Mouse (Mus musculus): ENCODE results near the gene Limk2. TPM values are rescaled to one million over a fixed set of nuclear protein-coding genes. Genes with fewer than 3 reads are reported as not detected.

The Limk2 gene
- polyA plus RNA-seq, 1 experiment: 78.9 TPM

DNA sequence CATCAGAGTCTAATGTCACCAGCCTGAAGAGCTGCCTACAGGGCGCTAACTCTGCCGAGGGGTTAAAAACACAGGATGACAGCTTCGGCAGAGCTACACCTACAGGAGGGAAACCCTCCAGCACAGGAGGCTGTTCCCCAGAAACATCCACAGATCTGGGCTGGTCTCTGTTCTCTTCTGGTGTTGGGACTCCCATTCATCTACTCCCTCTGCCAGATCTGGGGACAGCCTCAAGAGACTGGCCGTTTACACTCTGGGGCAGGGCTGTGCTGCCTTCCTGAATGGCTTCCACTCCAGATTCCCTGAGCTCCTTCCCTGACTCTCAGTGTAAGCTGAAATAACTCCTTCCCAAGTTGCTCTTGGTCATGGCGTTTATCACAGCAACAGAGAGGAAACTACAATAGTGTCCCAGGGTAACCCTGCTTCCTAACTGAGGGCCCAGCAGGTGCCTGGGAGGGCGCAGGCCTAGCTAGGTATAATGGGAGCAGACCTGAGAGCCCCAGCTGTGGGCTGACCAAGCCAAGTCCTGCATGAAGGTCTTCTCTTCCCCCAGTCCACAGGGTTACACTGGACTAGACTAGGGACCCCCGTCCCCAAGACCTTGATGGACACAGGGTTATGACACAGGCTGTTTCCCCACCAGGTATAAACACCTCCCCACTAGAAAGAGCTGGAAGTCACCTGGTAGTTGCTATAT lies 37.2 kb downstream of the Limk2 start:
- no peak for DNase-seq (ENCODE audit: low spot score)

DNA sequence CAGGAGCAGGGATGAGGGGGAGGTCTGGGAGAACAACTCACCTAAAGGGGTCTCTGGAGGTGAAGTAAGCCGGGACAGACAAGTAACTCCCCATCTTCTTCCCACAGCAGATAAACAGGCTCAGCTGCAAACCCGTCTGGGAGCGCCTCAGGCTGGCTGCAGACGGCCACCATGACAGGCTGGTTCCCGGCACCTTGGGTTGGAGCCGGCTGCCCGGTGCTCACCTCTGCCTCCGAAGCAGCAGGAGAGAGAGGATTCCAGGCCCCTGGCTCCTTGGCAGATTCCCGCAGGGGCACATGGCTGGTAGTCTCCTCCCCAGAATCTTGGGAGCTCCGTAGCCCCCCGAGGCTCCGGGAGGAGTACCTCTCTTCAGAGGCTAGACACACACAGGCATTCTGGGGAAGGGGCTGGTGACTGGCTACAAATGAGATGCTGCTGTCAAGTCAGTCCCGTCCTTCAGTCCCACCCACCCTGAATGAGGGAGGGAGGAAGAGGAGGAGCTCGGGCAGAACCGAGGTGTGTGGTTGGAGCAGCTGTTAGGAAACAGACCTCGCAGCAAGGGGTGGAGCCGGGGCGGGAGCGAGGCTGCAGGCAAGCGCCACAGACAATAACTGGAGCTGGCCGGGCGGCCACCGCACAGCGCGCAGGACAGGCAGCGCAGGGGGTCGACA lies 37.9 kb downstream of the Limk2 start:
- peak; percentile 47 for DNase-seq (ENCODE audit: low spot score)

DNA sequence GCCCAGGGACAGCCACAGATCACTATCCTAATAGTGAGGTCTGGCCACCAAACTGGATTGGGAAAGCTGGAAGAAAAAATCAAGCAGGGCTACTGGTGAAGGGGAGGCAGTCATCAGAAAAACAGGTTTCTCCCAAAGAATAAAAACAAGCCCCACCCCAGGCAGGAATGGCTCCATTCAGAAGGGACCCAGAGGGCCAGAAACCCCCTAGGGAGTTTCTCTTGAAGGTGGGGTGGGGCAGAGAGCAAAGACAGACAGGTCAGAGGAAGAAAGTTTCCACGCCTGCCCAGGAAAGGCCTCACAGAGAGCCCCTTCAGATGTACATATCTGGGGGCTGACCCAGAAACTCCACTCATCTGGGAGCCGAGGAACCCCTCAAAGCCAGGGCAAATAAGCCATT lies 38.8 kb downstream of the Limk2 start:
- no peak for DNase-seq (ENCODE audit: low spot score)

GRCm38 (mm10) chr11:3369449-3369848 lies 39.5 kb downstream of the Limk2 start:
- DNase-seq (ENCODE audit: low spot score): no peak

- DNase-seq (ENCODE audit: low spot score): no peak
Measured at GRCm38 (mm10) chr11:3368983-3369382, 40.0 kb downstream of the Limk2 start.

DNA sequence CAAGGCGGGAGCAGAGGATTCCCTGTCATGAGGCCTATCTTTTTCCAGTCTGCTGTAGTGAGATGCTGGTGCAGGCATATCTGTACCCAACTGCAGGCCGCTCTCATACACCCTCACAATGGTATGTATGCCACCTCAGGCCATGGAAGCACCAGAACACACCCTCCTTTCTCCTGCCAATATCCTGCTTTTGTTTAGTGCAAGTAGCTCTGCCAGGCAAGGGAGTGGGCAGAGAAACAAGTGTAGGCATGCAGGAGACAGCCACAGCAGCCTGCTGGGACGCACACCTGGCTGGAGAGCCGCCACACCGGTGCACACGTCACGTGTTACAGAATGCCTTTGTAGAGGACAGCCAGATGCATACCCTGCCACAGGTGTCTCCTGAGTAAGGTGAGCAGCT lies 42.6 kb downstream of the Limk2 start:
- DNase-seq (ENCODE audit: low spot score): no peak

GRCm38 (mm10) chr11:3362854-3363253 lies 46.1 kb downstream of the Limk2 start:
- DNase-seq (ENCODE audit: low spot score): no peak

DNA sequence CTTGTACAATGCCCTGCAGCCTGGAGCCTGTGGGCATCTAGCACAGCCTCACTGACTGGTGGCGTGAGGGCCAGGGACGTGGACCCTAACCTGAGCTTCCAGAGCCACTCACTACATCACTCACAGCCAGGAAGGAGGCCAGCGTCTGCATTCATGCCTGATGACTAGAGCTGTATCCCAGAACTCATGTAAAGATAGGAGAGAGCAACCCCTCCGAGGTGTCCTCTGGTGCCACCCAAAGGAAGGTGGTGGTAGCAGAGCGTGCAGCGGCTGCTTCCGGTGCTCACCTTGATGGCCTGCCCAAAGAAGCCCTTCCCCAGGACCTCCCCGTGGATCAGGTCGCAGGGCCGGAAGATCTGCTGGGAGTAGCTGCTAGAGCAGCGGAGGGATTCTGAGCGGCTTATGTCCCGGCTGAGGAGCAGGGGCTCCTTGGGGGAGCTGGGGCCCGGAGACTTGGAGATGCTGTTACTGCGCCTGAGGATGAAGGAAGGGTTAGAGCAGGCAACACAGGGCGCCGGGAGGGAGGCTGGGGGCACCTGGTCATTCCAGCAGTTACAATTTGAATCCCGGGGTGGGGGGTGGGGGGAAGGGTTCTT lies 55.9 kb downstream of the Limk2 start:
- DNase-seq (ENCODE audit: low spot score): no peak

DNA sequence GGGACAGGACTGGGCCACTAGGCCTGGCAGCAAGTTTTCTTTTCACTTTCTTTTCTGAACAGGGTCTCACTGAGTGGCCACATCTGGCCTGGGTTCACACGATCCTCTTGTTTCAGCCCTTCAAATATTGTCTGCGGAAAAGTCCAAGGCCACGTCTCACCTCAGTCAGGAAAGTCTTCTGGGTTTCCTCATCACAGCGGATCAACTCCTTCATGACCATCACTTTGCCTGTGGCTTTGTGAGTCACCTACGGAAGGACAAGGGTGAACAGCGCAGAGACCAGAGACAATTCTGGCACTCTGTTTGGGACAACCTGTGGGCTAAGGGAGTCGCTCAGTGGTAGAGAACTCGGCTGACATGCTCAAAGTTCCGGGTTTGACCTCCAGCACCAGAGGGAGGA lies 56.9 kb downstream of the Limk2 start:
- no peak for DNase-seq (ENCODE audit: low spot score)

DNA sequence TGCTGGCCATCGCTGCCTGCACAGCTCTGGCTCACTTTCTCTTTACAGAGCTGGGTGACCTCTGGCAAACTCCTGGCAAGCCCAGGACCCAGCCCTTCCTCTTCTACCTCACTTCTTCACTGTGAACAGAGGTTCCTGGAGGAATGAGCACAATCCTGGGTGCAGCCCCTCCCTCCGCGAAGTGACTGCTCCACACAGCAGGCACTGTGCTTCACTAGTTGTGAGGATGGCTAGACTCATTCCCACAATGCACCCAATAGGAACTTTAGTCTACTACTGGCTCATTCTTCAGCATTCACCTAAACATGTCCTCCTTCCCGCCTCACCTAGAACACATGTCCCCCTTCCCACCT lies 59.7 kb downstream of the Limk2 start:
- no peak for DNase-seq (ENCODE audit: low spot score)

DNA sequence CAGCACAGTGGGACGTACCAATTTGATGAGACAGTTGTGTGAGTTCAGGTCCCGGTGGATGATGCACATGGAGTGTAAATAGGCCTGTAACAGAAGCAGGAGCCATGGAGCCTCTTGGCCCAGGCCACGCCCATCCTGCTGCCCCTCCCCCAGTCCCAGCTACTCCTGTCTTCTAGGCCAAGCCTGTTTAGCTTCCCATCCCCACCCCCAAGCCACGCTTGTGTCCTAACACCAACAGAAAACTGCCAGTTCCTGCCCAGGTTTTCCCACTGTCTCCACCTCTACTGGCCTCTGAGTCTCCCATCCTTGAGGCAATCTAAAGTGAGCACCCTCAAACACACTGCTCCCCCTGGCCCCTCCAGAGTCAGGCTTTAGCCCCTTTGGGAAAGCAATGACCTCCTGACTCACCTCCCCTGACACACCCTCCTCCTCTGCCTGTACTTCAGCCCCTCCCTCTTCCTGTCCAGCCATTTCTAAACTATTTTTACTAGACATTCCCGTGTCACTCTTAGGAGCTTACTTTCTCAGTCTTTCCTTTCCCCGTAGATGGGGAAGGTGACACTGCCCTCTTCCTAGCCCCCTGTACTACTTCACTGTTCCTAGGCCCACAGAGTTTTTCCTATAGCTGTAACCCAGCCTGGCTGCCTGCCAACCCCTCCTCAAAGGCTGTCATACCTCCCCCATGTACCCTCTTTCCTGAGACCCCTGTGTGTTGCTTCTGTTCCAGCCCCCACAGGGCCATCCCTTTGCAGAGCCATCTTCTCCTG lies 60.2 kb downstream of the Limk2 start:
- no peak for DNase-seq (ENCODE audit: low spot score)

DNA sequence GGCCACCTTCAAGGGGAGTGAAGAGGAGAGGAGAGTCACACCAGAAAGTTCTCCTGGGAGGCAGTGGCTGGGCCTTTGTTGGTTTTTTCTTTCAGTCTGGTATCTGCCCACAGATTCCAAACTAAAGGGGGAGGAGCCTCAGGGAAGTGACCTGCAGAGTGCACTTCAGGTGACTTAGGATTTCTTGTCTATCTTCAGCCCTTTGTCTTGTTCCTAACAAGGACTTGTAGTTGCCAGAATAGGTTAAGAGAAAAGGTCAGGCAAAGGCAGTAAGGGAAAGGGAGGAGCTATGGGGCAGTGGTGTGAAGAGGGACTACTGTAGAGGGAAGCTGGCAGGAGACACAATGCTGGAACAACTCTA lies 61.2 kb downstream of the Limk2 start:
- no peak for DNase-seq (ENCODE audit: low spot score)

DNA sequence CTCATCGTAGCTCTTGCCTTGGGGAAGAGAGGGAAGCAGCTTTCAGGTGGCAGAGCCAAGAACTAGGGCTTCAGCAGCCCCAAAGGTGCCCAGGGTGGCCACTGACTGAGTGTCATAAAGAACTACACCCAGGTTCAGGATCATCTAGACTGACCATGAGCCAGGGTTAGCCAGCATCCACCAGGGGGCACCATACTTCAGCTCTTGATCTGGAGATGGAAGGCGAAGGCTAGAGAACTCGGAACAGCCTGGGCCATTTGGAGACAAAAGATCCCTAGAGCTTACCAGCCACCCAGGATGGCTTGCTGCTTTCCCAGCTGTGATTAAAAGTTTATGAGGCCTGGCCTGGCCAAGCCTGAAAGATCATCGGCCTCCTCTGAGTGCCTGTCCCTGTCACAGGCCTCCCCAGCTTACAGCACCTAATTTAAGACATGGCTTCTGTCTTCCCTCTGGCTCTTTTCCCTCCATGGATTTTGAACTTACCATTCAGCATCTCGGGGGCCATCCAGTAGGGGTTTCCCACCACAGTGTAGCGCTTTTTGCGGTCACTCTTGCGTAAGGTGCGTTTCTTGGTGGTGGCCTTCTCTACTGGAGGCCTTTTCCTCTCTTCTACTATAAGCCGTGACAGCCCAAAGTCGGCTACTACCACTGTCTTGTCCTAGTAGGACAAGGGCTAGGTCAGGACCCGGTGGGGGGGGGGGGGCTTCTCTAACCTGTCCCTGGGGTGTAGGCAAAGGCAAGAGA lies 61.7 kb downstream of the Limk2 start:
- DNase-seq (ENCODE audit: low spot score): no peak

DNA sequence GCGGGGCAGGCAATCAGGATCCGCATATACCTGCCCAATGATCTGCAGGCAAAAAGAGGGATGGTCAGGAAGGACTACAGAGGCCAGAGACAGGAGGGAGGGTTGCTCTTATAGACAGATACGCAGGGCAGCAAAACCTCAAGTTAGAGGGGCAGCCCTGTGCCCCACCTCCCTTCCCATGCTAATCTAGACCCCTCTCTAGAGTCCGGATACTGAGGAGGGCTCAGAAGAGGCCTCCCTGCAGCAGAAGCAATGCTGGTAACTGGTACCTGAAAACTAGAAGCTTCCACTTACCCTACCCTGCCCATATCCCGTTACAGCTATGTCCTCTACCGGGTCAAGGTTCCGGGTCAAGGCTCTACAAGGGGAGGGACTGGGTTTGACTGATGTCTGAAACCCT lies 62.6 kb downstream of the Limk2 start:
- no peak for DNase-seq (ENCODE audit: low spot score)

DNA sequence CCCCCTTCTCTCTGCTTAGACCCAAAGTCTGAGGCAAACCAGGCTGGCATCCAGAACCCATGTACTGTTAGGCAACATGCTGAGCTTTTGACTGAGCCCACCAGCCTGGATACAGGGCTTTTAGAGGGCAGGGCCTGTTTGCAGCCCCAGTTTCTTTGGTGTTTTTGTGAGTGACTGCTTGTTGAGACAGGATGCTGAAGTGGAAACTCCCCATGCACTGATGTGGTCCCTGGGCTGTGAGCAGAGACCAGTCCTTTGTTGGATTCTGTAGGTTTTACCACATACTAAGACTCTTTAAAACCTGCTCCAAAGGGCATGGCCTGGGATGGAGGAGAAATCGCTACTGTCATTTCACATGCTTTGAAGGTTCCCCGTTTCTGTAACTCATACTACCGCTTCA lies 64.1 kb downstream of the Limk2 start:
- no peak for DNase-seq (ENCODE audit: low spot score)

DNA sequence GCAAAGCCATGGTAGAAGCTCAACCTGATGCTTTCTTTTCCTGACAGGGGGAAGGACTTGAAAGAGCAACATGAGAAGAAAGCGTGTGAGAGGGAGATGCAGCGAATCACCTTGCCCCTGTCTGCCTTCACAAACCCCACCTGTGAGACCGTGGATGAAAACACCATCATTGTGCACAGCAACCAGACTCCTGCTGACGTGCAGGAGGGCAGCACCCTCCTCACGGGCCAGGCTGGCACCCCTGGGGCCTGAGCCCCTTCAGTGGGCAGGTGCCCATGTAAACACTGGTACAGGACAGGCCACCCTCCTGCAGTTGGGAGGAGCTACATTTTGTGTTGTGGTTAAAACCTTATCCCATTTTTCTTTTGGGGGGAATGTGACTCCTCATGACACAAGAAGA lies 67.5 kb downstream of the Limk2 start:
- DNase-seq (ENCODE audit: low spot score): no peak

DNA sequence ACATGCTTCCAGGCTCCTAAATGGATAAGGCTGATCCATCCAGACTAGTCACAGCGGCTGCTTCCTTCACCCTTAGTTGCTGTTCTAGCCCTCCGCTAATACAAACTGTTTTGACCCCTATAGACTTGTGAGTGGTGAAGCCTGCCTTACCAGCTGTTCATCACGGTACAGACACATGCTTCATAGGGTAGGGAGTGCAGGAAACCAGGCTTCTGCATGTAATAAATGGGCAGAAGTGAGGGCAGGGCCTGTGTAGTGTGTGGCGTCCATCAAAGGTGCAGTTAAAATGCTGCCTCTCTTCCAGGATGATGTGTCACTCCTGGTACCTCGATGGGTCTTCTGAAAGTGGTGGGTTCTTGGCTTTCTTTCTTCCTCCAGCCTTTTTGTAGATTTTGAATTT lies 71.0 kb downstream of the Limk2 start:
- no peak for DNase-seq (ENCODE audit: low spot score)

DNA sequence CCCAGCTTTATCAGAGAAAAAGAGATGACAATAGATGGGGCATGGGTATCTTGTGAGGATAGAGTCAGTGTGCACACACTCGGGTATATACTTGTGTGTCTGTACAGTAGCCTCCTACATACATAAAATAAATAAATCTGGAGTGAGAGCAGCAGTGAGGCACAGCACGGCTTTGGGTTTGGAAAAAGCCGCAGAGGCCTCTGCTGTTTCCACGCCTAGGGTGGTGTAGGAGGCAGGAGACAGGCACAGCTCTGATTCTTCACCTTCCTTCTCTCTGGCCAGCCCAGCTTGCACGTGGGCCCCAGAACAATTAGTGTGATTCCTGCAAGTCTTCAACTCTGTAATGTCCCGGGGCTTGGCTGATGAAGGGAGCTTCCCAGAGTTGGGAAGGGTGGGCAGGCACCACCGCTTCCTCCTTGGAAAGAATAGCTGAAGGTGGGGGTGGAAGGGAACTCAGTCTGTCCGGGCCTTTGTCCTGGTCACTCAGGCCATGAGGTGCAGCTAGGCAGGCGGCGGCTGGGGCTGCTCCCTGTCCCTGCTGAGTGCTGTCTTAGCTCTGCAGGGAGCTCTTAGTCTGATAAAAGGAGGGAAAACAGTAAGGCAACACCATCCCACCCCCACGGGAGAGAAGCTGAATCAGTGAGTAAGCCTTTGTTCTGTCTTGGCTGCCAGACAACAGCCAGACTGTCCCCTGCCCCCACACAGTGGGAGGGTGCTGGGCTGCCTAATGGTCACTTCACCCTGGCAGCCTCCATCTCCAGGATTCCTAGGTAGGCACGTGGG lies 71.6 kb downstream of the Limk2 start:
- DNase-seq (ENCODE audit: low spot score): no peak

DNA sequence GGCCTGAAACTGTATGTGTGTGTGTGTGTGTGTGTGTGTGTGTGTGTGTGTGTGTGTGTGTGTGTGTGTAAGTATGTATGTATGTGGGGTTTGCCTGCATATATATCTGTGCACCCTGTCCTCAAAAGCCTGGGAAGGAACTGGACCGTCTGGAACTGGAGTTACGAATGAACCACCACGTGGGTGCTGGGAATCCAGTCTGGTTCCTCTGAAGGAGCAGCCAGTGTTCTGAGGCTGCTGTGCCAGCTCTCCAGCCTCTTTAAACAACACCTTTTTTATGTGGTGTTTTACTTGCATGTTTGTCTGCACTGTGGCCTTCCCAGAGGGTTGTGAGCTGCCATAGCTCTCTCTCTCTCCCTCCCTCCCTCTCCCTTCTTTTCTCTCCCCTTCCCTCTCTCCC lies 72.4 kb downstream of the Limk2 start:
- DNase-seq (ENCODE audit: low spot score): no peak

DNA sequence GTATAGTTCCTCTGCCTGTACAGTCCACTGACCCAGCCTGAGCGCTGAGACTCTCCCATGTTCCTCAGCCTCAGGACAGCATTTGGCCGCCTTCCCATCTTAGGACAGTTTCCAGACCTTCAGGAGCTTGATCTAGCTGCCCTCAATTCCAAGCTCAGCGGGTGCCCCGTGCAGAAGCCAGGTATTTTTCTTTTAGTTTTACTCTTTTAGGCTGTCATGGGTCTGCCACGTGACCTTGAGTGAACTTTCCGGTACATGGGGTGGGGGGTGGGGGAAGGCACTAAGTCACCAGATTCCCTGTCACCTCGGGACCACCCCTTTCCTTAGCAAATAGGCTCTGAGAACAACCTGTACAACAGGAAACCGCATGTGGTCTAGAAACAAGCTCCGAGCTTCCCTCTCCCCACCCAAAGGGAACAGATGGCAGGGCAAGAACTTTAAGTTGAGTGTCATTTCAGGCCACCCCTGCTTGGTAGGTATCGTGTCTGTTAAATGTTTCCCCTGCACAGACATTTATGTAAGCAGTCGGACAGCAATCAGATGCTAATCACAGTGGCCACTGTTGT lies 73.3 kb downstream of the Limk2 start:
- no peak for DNase-seq (ENCODE audit: low spot score)

- no peak for DNase-seq (ENCODE audit: low spot score)
Measured at GRCm38 (mm10) chr11:3334711-3335316, 74.2 kb downstream of the Limk2 start.

All from urinary bladder, adult 2 months (tissue).